Mouse (Mus musculus) cerebellum, adult 2 months (tissue): ENCODE data around the gene Olfr1276. TPM values are rescaled to one million over a fixed set of nuclear protein-coding genes. Genes with fewer than 3 reads are reported as not detected.

Source experiments
- DNase-seq, 2 experiments: peaks; one replicate each; pipeline ENCODE4 v3.0.0; 2021
- H3K27ac ChIP-seq: fragments of 200-500 bp; 2 replicates; pipeline ENCODE4 v1.5.1; 2012; ENCODE audit warnings: low read length, control low read depth, inconsistent platforms; ENCODE audit not compliant: insufficient read depth
- H3K27me3 ChIP-seq: fragments of 200-500 bp; 2 replicates; pipeline ENCODE4 v1.6.1; 2012; ENCODE audit warnings: inconsistent platforms, mild to moderate bottlenecking, low read length, moderate library complexity; ENCODE audit not compliant: control insufficient read depth, insufficient read depth
- H3K4me1 ChIP-seq: fragments of 200-500 bp; 2 replicates; pipeline ENCODE4 v1.6.1; 2011; ENCODE audit warnings: low read length; ENCODE audit not compliant: control insufficient read depth, insufficient read depth
- H3K4me3 ChIP-seq: fragments of 200-500 bp; replicated peaks from 2 replicates; pipeline ENCODE3; 2011; ENCODE audit warnings: mild to moderate bottlenecking, low read depth, low read length, control low read depth; ENCODE audit not compliant: insufficient read depth
- CTCF ChIP-seq: fragments of 200-500 bp; IDR thresholded peaks from 2 replicates; pipeline ENCODE4 v1.5.1; 2011; ENCODE audit warnings: low read depth, mild to moderate bottlenecking, control low read depth, low read length, moderate library complexity, borderline replicate concordance; ENCODE audit not compliant: insufficient read depth
- POLR2A ChIP-seq: fragments of 200-500 bp; IDR thresholded peaks from 2 replicates; pipeline ENCODE4 v1.6.1; 2011; ENCODE audit warnings: low read length, control low read depth, borderline replicate concordance; ENCODE audit not compliant: insufficient read depth
- WGBS: fragments of 180-500 bp; shearing (Covaris S2); methylation state at CpG from one replicate; pipeline ENCODE4 v1.1.7; 2018; 5-methylcytosine and 5-hydroxymethylcytosine counted together
- polyA plus RNA-seq: library from polyadenylated mRNA; depleted of rRNA; stranded (reverse); fragments of >200 nt; gene quantifications from 2 replicates; pipeline ENCODE4 v1.2.3, GENCODE M21; 2012; rRNA removed

The Olfr1276 gene
- polyA plus RNA-seq = 0.03 TPM in 1 of 2 replicates, not detected in the other

DNA sequence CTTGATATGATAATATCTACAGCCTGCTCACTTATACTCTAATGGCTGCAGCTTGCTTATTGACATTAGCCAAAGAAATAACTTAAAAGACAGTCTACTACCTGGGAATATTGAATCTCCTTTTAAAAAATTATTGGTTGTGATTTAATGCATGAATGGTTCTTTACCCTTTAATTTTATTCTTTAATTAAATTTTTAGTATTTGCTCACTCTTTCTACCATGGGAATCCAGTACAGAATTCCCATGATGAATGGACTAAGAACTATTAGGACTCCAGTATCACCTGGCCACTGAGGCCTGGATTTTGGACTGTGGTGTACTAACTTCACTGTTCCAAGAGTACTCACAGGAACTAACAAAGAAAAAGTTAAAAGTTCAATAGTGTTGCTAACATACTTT lies at the start of gene Olfr1276:
Gene Olfr1276, plus strand, starts transcription at position 301 of the 400 bp plus-strand sequence.
- no peak within 1 kb of the TSS for H3K4me3 ChIP-seq
- no peak for DNase-seq

GRCm38 (mm10) chr2:111229502-111229901 lies 24.8 kb upstream of the Olfr1276 start, which contains the start of gene 4930430A15Rik:
Gene 4930430A15Rik (minus strand): TSS chr2:111229602.
- TF ChIP-seq POLR2A (no peak), CTCF (no peak)
- H3K4me1 ChIP-seq = no peaks in the 10 kb centered on the region
- no peaks in the 10 kb centered on the region for H3K27me3 ChIP-seq
- H3K4me3 ChIP-seq = no peak within 1 kb of the TSS
- no peak for DNase-seq
- 81% methylated on average over 6 of the region's 6 CpGs for WGBS
- no peak within 1 kb of the TSS for H3K27ac ChIP-seq

More for the DNA sequence above, at the start of gene Olfr1276:
- no peaks in the 10 kb centered on the region for H3K4me1 ChIP-seq
- TF ChIP-seq POLR2A = no peak
- TF ChIP-seq CTCF = no peak
- H3K27ac ChIP-seq = no peak within 1 kb of the TSS
- no peaks in the 10 kb centered on the region for H3K27me3 ChIP-seq

GRCm38 (mm10) chr2:111235186-111235585 lies 19.1 kb upstream of the Olfr1276 start, which contains the start of gene Olfr1275:
Gene Olfr1275 (minus strand): TSS chr2:111235286.
- WGBS = 71% methylated on average over 1 of the region's 1 CpGs
- Histone ChIP-seq H3K27ac (no peak within 1 kb of the TSS), H3K4me3 (no peak within 1 kb of the TSS), H3K27me3 (no peaks in the 10 kb centered on the region), H3K4me1 (no peaks in the 10 kb centered on the region)
- no peak for DNase-seq
- TF ChIP-seq POLR2A (no peak), CTCF (no peak)

GRCm38 (mm10) chr2:111274006-111274405 lies 19.7 kb downstream of the Olfr1276 start, which contains the start of gene Olfr1277:
Gene Olfr1277 (minus strand): TSS chr2:111274106.
- Histone ChIP-seq H3K27ac (no peak within 1 kb of the TSS), H3K27me3 (no peaks in the 10 kb centered on the region), H3K4me3 (no peak within 1 kb of the TSS), H3K4me1 (no peaks in the 10 kb centered on the region)
- no peak for TF ChIP-seq CTCF
- DNase-seq = no peak
- 76% methylated on average over 2 of the region's 2 CpGs for WGBS

- H3K4me1 ChIP-seq = no peaks in the 10 kb centered on the region
- H3K27me3 ChIP-seq = no peaks in the 10 kb centered on the region
- no peak within 1 kb of the TSS for H3K4me3 ChIP-seq
- TF ChIP-seq POLR2A = no peak
- TF ChIP-seq CTCF = no peak
- H3K27ac ChIP-seq = no peak within 1 kb of the TSS
- DNase-seq = no peak
Observed at GRCm38 (mm10) chr2:111289836-111290235, 35.5 kb downstream of the Olfr1276 start, which contains the start of gene Olfr1278. Gene Olfr1278 (plus strand): TSS chr2:111290136.

DNA sequence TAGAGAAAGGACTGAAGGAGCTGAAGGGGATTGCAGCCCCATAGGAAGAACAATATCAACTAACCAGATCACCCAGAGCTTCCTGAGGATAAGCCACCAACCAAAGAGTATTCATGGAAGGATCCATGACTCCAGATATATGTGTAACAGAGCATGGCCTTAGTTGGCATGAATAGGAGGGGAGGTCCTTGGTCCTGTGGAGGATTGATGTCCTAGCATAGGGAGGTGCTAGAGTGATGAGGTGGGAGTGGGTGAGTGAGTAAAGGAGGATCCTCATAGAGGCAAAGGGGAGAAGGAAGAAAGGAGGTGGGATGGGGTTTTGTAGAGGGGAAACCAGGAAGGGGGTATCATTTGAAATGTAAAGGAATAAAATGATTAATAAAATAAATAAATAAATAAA lies 44.2 kb downstream of the Olfr1276 start:
- no peak for DNase-seq
- TF ChIP-seq CTCF (no peak), POLR2A (no peak)
- Histone ChIP-seq H3K27me3 (no peaks in the 10 kb centered on the region), H3K4me1 (no peaks in the 10 kb centered on the region), H3K4me3 (no peak overlapping the region), H3K27ac (no peak overlapping the region)

DNA sequence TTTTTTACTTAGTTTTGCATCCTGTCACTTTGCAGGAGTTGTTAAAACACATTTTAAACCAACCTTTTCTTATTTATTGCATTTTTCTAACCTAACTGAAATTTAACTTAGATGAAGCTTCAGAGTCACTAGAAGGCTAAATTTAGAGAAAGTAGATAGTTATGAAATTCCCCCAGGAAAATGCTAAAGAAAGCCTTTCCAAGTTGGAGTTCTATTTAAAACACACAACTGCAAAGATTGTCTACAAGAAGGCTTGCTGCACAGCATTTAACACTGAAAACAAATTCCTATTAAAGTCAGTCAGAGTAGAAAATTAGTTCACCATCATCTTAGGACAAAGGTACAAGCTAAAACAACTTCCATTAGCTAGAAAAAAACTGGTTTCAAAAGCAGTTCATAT lies 46.1 kb downstream of the Olfr1276 start, which contains the start of gene Olfr1279:
Gene Olfr1279, plus strand, starts transcription at position 262 of the 400 bp plus-strand sequence.
- no peak for DNase-seq
- H3K27ac ChIP-seq = no peak within 1 kb of the TSS
- H3K4me1 ChIP-seq = no peaks in the 10 kb centered on the region
- TF ChIP-seq POLR2A (no peak), CTCF (no peak)
- H3K27me3 ChIP-seq = no peaks in the 10 kb centered on the region
- no peak within 1 kb of the TSS for H3K4me3 ChIP-seq

Other genes with a start within 250 kb of the Olfr1276 start
- not detected in 2 replicates for gene Gm13941, start 148.5 kb upstream of the Olfr1276 start, polyA plus RNA-seq
- not detected in 2 replicates for gene Gm15130, start 101.6 kb upstream of the Olfr1276 start, polyA plus RNA-seq
- gene 4930430A15Rik, start 24.9 kb upstream of the Olfr1276 start, polyA plus RNA-seq = not detected in 2 replicates
- not detected in 2 replicates for gene Olfr1275, start 19.2 kb upstream of the Olfr1276 start, polyA plus RNA-seq
- gene Olfr1277, start 19.6 kb downstream of the Olfr1276 start, polyA plus RNA-seq = not detected in 2 replicates
- gene Olfr1278, start 35.6 kb downstream of the Olfr1276 start, polyA plus RNA-seq = not detected in 2 replicates
- not detected in 2 replicates for gene Olfr1279, start 46.1 kb downstream of the Olfr1276 start, polyA plus RNA-seq
- not detected in 2 replicates for gene Olfr1280, start 59.5 kb downstream of the Olfr1276 start, polyA plus RNA-seq
- not detected in 2 replicates for gene Olfr1281, start 72.0 kb downstream of the Olfr1276 start, polyA plus RNA-seq
- gene Olfr1282, start 81.6 kb downstream of the Olfr1276 start, polyA plus RNA-seq = not detected in 2 replicates
- not detected in 2 replicates for gene Olfr1283, start 112.3 kb downstream of the Olfr1276 start, polyA plus RNA-seq
- gene Olfr1284, start 121.0 kb downstream of the Olfr1276 start, polyA plus RNA-seq = not detected in 2 replicates
- not detected in 2 replicates for gene Olfr1286, start 168.6 kb downstream of the Olfr1276 start, polyA plus RNA-seq
- gene Olfr1287, start 194.6 kb downstream of the Olfr1276 start, polyA plus RNA-seq = not detected in 2 replicates
- gene Olfr1288, start 219.6 kb downstream of the Olfr1276 start, polyA plus RNA-seq = not detected in 2 replicates
- not detected in 2 replicates for gene Olfr1289, start 226.3 kb downstream of the Olfr1276 start, polyA plus RNA-seq
- gene Olfr1290, start 239.3 kb downstream of the Olfr1276 start, polyA plus RNA-seq = not detected in 2 replicates
- not detected in 2 replicates for gene Olfr1291-ps1, start 242.7 kb downstream of the Olfr1276 start, polyA plus RNA-seq